Mouse (Mus musculus): ENCODE measurements around the gene Usp5.
"Not testable (repeated sequence)": the region's sequence is repeated elsewhere in the genome, so short reads cannot be mapped to it uniquely, and the experiment has no call there.

Usp5 gene

DNA sequence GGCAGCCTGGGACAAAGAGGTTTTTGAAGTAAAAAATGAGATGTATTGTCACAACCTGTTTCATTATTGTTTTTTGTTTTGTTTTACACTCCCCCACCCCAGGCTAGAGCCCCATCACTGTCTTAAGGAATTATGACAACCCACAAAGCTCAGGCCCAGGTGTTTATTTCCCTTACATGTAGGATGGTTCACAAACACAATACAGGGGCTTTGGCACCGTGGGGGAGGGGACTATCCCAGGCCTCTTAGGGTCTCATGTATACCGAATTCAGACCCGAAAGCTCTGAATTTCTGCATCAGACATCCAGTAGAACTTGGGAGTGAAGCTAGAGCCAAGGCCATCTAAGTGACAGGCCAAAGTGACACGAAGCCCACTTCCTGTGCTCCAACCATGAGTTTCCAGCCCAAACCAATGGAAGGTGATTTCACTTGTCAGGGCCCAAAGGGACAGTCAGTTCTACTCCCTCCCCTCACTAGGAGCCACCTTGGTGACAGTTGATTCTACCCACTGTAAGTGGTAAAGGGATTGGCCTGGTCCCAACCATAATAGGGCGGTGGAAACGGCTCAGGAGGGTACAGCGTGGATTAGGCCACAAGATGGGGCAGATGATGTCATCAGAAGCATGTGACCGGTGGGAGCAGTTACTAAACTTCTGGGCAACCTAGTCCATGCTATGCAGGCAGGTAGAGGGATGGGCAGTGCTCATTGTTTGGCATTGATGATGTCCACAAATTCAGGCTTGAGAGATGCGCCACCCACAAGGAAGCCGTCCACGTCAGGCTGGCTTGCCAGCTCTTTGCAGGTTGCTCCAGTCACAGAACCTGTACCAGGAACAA is 18.5 kb downstream of the Usp5 start:
- not testable (repeated sequence) for DNase-seq

DNA sequence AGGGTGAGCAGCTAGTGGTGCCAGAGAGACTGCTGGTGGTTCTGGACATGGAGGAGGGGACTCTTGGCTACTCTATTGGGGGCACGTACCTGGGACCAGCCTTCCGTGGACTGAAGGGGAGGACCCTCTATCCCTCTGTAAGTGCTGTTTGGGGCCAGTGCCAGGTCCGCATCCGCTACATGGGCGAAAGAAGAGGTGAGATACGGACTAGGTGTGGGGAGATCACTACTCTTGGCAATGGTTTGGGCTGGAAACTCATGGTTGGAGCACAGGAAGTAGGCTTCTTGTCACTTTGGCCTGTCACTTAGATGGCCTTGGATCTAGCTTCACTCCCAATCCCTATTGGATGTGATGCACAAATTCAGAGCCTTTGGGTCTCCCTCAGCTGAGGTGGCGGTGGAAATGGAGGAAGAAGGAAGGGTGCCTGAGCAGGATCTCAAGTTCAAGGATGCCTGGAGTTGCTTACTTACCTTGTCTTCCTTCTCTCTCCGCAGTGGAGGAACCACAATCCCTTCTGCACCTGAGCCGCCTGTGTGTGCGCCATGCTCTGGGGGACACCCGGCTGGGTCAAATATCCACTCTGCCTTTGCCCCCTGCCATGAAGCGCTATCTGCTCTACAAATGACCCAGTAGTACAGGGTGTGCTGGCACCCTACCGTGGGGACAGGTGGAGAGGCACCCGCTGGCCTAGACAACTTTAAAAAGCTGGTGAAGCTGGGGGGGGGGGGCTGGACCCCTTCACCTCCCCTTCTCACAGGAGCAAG is 19.3 kb downstream of the Usp5 start:
- DNase-seq: no peak

DNA sequence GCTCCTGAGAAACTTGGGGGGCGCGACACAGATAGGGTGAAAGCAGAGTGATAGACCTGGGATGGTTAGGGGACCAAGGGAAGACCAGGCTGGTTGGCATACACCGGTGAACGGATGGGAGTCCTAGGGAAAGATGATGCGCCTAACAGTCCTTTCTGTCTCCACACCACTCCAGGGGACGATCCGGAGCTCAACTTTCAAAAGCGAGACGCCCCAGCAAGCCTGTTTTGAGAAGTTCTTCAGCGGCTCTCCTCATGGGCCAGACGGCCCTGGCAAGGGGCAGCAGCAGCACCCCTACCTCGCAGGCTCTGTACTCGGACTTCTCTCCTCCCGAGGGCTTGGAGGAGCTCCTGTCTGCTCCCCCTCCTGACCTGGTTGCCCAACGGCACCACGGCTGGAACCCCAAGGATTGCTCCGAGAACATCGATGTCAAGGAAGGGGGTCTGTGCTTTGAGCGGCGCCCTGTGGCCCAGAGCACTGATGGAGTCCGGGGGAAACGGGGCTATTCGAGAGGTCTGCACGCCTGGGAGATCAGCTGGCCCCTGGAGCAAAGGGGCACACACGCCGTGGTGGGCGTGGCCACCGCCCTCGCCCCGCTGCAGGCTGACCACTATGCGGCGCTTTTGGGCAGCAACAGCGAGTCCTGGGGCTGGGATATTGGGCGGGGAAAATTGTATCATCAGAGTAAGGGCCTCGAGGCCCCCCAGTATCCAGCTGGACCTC is 20.1 kb downstream of the Usp5 start:
- DNase-seq: peak; percentile 72

DNA sequence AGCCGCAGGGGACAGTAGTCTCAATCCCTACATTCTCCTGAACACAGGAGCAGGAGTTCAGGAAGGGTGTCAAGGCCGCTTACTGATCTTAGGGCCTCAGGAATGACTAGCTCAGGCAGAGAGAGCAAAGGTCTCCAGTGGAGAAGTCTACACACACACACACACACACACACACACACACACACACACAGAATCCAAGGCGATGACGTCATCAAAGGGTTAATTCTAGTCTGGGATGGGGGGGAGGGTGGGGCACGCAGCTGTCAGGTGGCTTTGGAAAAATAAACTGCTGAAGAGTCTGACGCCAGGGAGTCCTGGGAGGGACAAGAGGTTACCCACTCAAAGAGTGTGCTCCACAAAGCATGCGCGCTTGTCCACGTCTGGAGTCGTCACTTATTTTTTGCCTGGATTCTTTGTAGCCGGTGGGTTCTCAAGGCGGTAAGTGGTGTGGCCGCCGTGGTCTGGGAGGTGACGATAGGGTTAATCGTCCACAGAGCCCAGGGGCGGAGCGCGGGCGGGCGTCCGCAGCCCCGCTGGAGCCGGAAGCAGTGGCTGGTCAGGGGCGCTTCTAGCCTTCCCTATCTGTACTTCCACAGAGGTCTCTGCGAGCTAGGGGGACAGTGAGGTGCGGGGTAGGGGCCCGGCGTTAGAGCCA is 20.8 kb downstream of the Usp5 start, which contains the start of gene Spsb2:
Gene Spsb2 (plus strand): TSS at position 304 of the 655 bp plus-strand sequence.
- DNase-seq: no peak

DNA sequence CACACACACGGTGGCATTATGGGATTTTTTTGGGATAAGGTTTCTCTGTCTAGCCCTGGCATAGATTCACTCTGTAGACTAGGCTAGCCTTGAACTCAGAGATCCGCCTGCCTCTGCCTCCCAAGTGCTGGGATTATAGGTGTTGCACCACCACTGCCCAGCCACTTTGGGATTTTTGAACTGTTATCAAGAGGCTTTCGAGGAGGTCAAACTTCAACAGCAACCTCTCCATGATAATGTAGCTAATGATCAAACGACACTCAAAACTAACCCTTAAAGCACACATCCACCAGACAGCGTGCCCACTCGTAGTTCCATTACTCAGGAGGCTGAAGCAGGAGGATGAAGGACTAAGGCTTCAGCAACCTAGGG is 21.3 kb downstream of the Usp5 start:
- DNase-seq: no peak

DNA sequence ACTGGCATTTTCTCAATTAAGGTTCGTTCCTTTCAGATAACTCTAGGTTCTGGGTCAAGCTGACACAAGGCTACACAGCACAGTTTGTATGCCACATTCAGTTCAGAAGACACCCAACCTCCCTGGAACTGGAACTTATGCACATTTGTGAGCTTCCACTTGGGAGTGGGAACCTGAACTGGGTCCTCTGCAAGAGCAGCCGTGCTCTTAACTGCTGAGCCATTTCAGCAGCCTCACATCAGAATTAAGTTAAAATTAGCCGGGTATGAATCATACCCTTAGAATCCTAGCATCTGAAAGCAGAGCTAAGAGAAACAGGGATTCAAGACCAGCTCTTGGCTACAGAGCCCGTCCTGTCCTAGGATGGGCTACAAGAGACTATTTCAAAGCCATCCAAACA is 21.9 kb downstream of the Usp5 start:
- DNase-seq: no peak

DNA sequence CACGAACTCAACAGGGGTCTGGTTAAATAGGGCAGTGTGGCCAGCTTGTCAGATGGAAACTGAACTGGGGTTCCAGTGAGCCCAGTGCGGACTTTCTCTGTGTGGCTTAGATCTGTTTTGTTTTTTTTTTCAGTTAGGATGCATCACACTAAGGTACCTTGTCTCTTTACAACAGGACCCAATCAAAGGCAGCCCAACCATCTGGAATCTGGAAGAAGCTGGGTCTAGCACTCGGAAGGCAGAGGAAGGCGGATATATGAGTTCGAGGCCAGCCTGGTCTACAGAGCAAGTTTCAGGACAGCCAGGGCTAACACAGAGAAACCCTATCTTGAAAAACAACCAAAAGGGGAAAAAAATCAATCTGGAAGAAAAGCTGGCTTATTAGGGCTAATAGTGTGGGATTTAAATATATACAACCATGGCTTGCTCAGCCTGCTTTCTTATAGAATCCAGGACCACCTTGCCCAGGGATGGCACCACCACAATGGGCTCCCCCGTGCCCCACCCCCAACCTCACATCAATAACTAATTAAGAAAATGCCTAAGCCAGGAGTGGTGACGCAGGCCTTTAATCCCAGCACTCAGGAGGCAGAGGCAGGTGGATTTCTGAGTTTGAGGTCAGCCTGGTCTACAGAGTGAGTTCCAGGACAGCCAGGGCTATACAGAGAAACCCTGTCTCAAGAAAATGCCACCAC is 22.7 kb downstream of the Usp5 start:
- no peak for DNase-seq

DNA sequence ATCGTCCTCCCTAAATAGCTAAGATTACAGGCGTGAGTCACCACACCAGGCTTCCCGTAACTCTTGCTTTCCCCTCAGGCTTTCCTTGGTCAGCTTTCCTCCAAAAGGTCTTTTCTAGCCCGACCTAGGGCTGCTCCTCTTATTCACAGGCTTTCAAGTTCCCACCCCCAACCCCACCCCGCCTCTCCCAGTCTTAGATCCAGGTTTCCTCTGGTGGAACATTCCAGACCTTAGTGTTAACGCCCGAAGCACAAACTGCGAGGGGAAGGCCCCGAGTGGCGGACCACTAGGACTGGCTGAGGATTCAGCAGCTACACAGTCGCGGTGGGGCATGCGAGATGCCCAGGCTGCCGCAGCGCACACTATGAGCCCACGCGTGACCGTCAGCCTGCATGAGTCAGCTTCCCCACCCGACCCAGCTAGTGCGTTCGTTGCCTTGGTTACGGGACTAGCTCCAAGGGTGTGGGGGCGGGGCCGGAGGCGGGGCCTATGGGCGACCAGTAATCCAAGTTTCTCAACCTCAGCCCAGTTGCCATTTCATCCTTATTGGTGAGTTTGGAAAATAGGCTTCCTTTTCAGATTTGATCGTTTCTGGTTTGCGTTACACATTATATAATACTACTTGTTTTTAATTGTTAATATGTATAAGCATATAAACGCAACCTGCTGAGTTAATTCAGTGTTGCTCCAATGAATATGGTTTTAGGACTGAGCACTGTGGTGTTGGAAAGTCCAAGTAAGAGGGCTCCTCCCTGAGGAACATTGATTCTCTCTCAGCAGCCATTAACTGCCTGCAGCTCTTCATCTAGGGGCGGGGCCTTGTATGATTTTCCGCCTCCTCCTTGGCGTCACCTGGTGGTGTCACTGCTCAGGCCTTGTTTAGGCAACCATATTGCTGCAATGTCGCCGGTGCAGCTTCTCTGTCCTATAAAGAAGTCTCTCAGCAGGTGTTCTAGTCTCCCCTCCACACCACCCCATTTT is 23.7 kb downstream of the Usp5 start:
- peak; percentile 94 for DNase-seq

DNA sequence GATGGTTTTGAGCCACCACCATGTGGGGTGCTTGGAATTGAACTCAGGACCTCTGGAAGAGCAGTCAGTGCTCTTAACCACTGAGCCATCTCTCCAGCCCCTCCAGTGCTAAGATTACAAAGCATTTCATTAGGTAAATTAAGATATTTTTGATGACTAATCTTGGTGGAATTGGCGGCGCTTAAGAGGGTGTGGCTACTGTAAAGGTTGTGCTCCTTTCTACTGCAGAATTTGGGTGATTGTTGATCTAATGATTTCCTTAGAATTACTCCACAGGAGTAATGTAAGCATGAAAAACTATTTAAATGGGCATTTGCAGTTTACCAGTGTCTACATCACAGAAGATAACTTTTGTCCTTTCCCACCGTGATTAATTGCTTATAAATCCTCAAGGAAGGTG is 24.9 kb downstream of the Usp5 start:
- no peak for DNase-seq

DNA sequence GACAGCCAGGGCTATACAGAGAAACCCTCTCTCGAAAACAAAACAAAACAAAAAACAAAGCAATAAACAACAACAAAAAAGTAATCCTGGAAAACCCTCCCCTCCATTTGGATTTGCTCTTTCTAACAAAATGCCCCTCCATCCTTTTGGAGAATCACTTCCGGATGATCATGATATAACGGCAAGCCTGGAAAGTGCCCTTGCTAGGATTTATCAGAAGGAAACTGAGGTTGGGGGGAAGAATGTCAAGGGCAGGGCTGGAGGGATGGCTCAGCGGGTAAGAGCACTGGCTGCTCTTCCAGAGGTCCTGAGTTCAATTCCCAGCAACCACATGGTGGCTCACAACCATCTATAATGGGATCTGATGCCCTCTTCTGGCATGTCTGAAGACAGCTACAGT is 25.6 kb downstream of the Usp5 start:
- not testable (repeated sequence) for DNase-seq

DNA sequence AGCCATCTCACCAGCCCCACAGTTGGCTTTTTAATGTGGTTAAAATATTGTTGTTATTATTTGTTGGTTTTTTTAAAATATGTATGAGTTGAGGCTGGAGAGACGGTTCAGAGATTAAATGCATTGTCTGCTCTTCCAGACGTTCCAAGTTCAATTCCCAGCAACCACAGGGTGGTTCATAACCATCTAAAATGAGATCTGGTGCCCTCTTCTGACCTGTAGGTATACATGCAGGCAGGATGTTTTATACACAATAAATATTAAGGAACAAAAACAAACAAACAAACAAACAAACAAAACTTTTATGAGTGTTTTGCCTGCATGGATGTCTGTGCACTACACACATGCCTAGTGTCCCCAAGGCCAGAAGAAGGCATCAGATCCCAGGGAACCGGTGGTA is 26.2 kb downstream of the Usp5 start:
- no peak for DNase-seq

DNA sequence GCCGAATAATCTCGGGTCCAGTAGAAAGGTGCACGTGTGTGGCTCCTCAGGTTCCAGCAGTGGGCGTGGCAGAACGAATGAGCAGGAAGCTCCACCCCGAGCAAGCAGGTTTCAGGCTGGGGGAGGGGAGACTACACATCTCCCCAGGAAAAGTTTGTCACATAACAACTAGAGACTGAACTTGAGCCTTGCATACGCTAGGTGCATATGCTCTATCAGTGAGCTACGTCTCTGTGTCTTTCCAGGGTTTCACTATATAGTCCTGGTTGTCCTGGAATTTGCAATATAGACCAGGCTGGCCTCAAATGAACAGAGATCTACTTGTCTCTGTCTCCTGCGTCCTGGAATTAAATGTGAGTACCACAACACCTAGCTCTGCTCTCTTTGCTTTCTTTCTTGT is 26.9 kb downstream of the Usp5 start:
- DNase-seq: not testable (repeated sequence)

DNA sequence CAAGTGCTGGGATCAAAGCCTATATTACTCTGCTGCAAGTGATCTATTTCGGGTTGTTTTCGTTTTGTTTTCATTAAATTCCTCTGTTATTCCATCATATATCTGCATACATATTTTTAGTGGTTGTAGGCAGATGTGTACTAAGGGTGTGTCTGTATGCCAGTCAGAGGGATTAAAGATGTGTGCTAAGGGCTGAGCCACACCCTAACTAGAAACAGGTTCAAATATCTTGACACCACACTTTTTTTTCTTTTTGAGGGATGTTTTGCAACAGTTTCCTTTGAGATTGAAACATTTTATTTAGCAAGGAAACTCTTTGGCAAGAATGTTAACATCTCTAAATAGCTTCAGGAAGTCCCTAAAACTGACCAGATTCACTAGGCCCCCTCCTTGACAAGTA is 33.1 kb downstream of the Usp5 start:
- DNase-seq: no peak

DNA sequence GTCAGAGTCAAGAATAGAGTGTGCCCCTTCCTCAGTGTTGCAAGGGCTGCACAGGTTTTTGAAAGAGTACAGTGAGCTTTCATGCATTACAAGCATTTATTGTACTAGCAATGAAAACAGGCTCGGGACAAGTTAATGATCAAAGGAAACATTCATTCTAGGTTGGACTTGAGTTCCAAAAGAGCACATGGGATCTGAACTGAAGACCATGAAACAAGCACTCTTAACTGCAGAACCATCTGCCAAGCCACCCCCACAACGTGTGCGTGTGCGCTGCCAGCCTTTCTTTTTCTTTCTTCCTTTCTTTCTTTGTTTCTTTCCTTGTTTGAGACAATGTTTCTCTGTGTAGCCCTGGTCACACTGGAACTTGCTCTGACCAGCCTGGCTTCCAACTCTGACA is 33.5 kb downstream of the Usp5 start:
- no peak for DNase-seq

DNA sequence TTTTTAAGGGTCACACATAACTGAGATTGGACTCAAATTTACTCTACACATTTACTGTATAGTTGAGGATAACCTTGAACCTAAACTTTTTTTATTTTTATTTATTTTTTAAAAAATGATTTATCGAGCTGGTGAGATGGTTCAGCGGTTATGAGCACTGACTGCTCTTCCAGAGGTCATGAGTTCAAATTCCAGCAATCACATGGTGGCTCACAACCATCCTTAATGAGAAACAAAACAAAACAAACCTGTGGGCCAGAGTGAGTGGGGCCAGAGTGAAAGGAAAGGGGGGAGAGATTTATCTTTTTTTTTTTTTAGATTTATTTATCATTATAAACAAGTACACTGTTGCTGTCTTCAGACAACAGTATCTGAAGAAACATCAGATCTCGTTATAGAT is 37.4 kb downstream of the Usp5 start:
- no peak for DNase-seq

DNA sequence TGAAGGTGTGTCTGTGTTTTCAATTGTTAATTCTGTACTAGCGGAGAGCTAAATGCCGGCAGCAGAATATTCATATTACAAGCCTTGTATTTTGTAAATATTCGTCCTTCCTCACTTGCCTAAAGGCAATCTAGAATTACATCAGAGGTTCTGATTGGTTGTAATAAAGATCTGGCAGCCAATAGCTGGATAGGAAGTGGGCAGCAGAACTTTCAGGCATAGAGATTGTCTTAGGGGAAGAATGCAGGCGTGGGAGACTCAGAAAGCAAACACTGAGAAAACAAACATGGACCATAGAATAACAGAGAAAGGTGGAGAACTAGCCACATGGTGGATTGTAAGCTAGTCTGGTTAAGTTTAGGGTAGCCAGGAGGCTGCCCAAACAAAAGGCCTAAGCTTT is 39.2 kb downstream of the Usp5 start:
- DNase-seq: no peak

DNA sequence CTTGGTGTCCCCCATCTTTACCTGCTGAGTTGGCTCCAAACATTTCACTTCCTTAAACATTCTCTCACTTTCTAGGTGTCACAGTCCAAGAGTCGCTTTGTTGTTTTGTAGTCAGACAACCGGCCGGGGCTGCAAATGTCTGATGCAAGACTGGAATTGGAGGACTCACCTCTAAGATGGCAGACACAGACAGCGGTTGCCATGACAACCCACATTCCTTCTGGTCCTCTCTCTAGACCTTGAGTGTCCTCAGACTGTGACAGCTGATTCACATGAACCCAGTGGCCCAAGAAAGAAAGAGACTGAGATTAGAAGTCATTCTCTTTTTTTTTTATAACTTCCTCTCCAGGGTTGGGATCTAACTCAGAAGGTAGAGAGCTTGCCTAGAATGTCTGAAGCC is 39.8 kb downstream of the Usp5 start:
- no peak for DNase-seq

DNA sequence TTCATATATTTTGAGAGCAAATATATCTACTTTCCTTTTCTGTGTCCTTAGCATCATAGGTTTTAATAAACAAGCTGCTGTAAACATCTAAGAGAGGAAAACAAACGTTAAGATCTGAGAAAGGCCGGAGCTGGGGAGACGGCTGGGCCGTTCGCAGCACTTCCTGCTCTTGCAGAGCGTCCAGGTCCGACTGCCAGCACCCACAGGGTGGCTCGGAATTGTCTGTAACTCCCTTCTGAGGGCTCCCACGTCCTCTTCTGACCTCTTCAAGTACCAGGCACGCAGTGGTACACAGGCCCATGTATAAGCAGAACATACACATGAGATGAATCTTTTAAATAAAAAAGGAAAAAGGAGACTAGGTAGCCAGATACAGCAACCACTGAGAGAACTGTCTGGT is 41.6 kb downstream of the Usp5 start:
- DNase-seq: no peak

DNA sequence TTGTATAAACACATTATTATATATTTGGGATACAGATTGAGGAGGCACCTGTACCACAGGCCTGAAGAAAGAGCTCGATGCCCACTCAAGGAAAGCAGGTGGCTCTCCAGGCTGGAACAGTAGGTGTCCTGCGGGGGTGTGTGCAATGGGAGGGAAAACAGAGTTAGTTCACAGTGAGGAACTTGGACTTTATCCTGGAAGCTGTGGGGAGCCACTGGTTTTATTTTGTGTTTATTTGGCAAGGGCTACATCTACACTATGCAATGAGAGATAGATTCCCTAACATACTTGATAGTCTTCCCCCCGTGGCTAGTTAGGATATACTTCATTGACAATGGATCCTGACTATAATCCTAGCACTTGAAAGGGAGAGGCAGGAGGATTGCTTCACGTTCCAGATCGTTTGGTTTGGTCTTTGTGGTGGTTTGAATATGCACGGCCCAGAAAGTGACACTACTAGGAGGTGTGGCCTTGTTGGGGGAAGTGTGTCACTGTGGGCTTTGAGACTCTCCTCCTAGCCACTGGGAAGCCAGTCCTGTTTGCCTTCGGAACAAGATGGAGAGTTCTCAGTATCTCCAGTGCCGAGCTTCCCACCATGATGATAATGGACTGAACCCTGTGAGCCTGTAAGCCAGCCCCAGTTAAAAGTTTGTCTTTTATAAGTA is 42.4 kb downstream of the Usp5 start:
- DNase-seq: peak; percentile 56

DNA sequence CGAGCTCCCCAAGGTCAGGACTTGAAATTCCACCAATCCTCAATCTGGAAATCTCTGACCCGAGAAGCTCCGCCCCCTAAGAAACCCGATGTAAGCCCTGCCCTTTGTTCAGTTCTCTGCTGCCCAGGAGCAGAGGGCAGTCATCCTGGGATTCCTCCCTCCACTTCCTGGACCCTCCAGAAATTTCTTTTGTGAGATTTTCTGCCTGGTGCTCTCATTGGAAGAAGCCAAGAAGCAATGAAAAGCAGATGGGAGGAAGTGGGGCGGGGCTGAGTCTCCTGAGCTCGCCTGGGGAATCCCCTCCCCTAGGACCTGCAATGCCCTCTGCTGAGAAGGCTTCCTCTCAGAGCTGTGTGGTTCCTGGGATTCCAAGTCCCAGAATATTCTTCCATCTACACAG is 46.8 kb downstream of the Usp5 start:
- DNase-seq: no peak

DNA sequence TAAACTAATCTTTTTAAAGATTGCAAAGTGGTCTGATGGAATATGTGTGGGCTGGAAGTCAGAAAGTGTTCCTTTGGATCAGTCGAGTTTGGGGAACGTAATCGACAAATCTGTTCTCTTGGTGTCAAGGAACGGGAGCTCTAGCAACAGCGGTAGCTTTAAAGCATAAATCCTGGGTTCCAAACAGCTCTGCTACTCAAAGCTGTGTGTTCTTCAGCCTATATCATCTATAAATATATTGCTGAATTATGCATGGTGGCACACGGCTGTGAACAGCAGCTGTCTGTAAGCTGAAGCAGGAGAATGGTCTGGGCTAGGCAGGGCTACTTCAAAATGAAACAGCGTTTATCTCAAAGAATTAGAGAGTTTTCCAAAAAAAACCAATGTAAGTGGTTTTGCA is 48.4 kb downstream of the Usp5 start:
- no peak for DNase-seq
